Mouse (Mus musculus) activated CD4-positive, CD25-positive, alpha-beta regulatory T cell, adult 4 months (primary cell): ENCODE data around the gene Il1a. TPM values are rescaled to one million over a fixed set of nuclear protein-coding genes. Genes with fewer than 3 reads are reported as not detected.

Experiments used
- ATAC-seq: one replicate; pipeline ENCODE4 v1.8.0; 2017
- polyA plus RNA-seq, 2 experiments: library from polyadenylated mRNA; unstranded; fragments of 100-300 nt; shearing (Covaris generic); gene quantifications; one replicate each; pipeline ENCODE4 v1.2.1; 2017

The Il1a gene
- polyA plus RNA-seq, 2 experiments from 2014 or later, result 0.20 to 0.33 TPM

DNA sequence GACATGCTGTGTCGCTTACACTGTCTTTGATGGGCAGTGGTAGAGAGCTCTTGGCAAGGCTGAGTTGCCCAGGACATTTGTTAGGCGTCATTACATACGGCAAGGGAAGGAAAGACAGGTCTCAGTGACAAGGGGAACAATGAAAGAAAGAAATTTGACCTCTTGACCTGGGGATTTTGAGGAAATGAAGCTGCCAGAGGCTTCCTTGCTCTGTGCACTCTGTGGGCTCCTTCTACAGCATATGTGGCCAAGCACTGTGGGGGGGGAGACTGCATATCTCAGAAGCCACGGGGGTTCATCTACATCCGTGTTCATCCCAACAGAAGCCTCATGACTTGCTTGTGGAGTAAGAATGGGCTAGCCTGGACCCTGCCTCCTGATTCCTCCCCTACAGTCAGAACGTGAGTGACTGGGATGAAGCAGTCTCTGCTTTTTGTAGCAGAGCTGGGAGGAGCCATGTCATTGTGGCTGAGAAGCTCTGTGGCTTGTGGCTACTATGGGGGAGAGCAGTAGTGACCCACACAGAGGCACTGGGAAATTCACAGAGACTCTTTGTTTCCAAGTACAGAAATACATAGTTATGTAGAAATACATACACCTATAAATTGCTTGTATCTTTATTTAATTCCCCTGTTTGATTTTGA, 48.5 kb downstream of the Il1a start:
- no peak for ATAC-seq

DNA sequence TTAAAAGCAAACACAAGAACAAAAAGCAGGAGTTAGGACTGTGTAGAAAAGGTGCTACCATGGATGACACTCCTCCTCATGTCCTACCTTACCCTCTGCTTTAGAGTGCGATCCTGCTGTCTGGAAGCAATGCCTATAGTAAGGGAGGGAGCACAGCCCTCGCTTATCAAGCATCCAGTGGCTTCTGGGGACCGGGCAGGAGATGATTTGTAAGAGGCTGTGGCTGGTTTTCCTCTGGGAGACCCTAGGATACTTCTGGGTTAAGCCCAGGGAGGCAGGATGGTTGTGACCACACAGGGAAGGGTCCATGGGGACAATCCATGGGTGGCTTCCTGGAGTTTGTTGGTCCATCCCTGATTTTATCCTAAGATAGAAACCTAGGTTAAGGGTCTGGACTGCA, 49.1 kb downstream of the Il1a start:
- ATAC-seq, result no peak

DNA sequence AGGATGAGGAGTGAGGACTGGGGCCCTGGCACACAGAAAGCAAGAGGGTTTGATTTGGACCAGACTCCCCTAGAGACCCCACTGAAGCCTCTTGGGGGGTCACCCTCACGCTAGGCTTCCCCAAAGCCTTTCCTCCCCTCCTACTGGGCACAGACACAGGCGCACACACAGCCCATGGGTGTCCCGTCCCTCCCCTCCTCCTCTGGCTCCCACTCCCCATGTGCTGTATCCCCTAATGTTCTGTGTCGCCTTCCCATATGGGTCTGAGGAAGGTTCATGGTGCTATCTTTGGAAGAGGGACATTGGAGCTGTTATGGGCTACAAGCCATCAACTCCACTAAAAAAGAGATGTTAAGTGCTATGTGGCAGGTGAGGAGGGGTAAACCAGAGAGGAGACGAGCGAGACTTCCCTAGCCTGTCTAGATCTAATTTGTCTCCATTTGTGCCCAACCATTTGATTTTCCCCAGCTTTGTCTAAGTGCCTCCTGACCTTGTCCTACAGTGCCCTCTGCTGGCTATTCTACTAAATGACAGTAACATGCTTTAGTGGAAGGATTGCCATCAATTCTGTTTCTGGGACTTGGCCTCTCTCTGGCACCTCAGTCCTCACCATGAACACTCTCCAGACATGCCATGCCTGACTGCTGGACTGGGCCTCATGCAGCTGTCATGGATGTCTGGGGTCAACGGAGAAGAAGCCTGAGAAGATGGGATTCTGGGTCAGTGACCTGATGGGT, 51.1 kb downstream of the Il1a start:
- peak; percentile 92 for ATAC-seq

DNA sequence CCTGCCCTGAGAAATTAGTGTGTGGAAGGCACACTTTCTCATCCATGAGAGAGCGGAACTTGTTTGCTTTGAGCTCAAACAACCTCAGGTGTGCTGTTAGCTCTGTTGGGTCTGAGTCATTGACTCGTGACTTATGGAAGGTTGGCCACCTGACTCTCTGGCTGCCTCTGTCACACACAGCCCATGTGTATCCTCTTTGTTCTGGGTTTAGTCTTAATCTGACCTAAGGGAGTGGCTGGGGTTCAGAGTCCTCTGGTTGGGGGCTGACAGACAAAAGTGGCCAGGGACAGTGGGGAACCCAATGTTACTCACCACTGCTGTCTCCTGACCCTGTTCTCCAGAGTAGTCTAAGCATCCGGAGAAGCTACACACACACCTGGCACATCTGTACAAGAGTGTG, 51.7 kb downstream of the Il1a start:
- no peak for ATAC-seq

DNA sequence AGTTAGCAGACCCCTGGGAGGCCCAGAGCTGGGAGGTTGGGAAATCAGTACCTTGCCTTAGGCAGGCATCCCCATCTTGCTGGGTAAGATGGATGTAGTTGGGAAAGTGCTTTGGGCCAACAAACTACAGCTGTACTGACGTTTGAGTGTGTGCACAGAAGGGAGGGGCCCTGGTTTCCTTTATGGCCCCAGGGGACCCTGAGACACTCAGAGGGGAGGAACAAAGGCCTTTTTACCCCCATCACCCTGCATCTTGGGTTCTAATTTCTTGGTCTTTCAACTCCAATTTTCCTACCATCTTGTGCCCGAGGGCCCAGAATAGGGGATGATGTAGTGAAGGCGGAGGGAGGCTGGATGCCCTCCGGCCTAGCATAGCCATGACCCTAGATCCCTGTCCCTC, 53.8 kb downstream of the Il1a start:
- ATAC-seq, result no peak

DNA sequence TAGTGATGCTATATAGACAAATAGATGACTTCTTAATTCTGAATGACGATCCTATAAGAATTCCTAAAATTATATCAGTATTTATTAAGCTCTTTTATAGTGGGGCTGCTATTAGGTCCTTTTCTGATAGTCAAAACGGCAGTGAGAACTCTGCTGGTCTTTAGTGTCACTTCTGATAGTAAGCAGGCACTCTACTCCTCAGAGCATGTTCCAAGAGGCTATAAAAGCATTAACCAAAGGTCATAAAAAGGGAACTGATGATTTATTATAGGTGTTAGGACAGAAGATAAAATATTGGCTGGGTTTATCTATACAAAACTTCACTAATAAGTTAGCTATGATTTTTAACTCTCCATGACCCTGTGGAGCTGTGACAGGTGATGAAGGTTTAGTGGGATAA, 55.7 kb downstream of the Il1a start:
- ATAC-seq, result no peak

DNA sequence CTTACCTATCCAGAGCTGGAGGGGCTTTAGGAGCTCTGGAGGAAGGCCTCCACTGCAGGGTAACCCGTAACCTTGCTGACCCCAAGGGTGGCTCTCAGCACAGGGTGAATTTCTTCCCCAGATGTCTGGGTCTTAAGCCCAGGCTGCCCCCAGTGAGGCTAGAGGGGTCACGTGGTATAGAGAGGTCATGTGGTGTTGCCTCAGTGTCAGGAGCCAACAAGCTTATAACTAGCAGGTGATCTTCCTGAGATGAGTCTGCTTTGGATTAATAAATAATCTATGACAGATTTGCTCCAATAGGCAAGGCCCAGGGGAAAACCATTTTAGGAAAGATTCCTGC, 56.2 kb downstream of the Il1a start:
- ATAC-seq, result no peak

DNA sequence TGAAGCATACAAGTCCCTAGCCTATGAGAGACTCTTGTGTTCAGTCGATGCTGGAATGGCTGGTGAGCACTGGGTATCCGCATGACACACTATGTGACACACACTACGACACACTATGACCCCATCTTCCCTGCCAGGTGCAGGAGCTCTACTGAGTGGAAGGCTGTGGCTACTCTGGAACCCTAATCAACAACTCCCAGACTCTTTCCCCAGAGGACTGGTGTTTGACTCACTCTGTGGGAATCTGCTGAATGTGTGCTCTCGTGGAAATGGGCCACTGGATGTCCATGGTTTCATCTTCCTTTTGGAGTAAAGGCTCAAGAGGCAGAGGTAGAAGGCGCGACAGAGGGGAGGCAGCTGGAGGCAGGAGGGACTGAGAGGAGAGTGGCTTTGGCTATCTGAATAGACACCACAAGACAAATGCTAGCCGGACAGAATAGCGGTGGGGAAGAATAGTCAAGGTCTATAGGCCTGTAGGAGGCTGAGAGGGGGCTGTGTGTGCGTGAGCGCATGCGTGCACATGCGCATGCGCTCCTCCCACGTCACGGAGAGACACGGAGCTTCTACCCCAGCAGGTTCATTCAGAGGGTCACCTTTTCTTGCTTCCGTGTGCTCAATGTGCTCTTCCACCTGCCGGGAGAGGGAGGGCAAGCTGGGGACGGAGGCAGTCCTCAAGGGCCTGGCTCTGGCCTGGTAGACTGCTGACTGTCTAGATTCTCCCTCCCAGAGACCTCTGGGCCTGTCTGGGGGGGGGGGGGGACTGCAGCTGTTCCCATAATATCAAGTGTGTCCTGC, 56.7 kb downstream of the Il1a start:
- no peak for ATAC-seq

Other genes with a start within 250 kb of the Il1a start
- 1 to 10 TPM in 1 of 2 experiments, under 1 TPM in 1; 0.77 to 2.2 TPM for gene Ttl, start 244.0 kb downstream of the Il1a start, polyA plus RNA-seq
- gene Polr1b, start 209.0 kb downstream of the Il1a start, polyA plus RNA-seq, result 10 to 100 TPM in 1 of 2 experiments, 1 to 10 TPM in 1; 9.2 to 21.4 TPM
- gene Chchd5, start 180.3 kb downstream of the Il1a start, polyA plus RNA-seq, result 10 to 100 TPM; 26.6 to 27.4 TPM
- 10 to 100 TPM; 68.0 to 74.3 TPM for gene Slc20a1, start 111.2 kb downstream of the Il1a start, polyA plus RNA-seq
- gene Ckap2l, start 12.8 kb downstream of the Il1a start, polyA plus RNA-seq, result 10 to 100 TPM; 10.8 to 18.2 TPM
- gene Il1b, start 61.2 kb upstream of the Il1a start, polyA plus RNA-seq, result not detected
- not detected for gene F830045P16Rik, start 226.6 kb upstream of the Il1a start, polyA plus RNA-seq